Mouse (Mus musculus) v-Abl transformed pro-B cells (cell line): ENCODE measurements around the gene Phldb2.

Experiments used
- in situ Hi-C, 2 experiments: fragments of 400-800 bp; cut with MboI; formaldehyde crosslinking; loops; one replicate each; pipeline ENCODE4 v1.15.1; 2025; ENCODE audit not compliant: unreplicated experiment in 2 of 2

Gene Phldb2

DNA sequence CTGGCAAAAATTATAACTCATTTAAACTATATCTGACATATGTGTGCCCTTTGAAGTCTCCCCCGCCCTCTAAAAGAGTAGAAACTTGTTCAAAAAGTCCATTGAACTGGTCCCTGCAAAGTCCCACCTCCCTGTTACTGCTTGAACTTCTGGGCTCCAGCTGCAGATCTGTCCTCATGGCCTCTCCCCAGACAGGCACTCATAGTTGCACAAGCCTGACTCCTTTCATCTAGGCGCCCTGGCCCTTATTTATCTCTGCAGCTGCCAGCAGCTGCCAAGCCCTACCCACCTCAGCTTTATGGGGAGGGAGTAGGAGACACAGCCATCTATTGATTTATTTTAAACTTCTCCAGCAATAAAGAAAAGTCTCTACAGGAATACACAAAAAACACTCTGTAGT, 143.2 kb downstream of the Phldb2 start:
- in situ Hi-C loops = no loop called here

DNA sequence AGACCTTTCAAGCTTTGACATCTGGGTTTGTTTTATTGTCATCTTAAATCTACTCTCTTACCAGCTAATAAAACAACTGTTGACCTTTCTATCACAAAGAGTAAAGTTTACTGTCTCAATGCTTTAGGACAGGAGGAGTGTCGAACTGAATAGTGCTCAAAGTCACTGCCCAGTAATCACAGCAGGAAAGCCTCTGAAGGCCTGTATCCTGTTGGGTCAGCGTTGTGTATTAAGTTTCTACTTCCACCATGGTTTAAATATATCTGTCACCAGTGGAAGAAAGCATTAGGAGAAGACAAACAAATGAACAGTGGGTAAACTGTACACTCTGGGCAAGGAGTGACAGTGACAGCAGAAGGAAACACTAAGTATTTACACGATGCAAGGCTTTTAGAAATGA, 148.7 kb downstream of the Phldb2 start:
- in situ Hi-C loops = no loop called here

DNA sequence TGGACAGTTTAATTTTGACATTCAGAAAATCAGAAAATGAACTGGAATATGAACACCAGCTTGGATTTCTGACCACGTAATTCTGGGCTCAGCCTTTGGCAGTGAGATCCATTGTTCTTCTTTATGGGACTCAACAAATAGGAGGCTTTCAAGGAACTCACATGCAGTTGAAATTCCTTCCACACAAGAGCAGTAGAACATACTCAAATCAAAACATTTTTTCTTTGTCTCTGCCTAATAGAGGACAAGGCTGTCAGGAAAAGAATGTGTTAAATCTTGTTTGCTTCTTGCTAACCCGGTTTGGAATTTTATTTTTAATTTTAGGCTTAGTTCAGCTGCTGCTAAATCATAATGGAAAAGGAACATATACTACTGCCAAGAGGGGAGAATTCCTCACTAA, 153.0 kb downstream of the Phldb2 start:
- in situ Hi-C loops = no loop called here

DNA sequence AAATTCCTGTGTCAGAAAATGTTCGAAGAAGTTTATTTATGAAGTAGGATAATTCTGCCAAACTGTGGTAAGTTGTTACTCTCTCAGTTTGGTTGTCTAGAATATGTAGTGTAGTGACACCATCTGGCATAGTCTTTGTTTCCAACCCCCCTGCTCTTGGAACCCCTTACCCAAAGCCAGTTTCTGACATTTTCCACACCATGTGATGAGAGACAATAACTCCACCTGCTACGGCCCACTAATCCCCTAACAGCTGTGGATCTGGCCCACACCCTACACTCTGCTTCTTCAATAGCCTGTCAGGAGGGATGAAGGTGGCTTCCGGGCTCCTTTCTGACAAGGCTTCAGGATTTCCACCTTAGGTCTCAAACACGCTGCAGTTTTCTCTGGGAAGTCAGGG, 154.2 kb downstream of the Phldb2 start:
- in situ Hi-C loops = no loop called here

DNA sequence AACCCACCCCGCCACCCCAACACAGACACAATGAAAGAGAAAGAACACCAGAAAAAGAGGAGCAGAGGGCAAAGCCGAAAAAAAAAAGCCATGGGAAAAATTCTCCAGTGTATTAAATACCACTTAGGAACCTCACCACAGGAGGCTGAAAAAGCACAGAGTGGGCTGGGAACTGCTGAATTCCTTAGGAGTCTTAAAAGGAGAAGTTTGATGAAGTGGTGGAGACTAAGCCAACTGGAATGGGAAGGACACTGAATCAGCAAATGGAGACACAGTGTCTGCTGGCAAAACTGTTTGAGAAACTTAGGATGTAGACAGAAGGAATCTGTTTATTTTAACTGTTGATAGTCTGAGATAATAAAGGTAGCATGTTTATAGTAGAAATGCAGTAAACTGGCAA, 154.8 kb downstream of the Phldb2 start:
- in situ Hi-C loops = no loop called here

DNA sequence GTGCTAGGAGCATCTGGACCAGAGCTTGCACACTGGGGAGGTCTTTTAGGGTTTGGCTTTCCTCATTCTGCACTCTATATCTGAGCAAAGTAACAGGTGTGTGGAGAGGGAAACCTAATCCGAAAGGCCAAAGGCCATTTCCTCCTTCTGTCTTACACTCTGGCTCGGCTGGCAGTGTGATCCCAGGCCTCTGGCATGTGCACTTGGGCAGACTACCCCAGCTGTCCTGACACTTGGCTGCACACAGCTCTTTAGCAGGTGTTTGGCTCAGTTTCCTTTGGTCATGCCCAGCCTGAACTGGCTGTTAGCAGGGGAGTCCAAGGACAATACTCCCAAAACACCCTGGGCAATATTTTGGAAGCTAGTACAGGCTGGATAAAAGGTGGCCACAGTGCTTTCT, 156.6 kb downstream of the Phldb2 start:
- in situ Hi-C loops = no loop called here

DNA sequence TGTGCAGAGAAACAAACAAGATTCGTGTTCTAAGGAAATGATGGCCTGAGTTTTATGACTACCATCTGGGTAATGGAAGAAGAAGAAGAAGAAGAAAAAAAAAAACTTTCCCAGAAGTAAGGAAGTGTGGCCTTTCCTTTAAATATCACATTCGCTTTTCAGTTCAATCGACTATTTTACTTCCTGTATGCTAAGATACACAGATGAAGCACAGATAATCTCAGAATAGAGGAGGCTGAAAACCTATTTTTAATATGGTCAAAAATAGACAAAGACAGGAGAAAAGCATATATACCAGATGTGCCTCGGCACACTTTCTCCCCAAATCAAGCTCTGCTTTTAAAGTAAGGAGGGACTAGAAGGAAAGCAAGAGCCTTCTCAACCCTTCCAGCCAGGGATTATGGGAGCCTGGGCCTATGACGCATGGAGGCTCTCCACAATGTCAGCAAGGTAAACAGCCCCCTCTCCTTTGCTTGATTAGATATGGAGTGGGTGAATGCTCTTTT, 158.2 kb downstream of the Phldb2 start:
- in situ Hi-C loops = no loop called here

DNA sequence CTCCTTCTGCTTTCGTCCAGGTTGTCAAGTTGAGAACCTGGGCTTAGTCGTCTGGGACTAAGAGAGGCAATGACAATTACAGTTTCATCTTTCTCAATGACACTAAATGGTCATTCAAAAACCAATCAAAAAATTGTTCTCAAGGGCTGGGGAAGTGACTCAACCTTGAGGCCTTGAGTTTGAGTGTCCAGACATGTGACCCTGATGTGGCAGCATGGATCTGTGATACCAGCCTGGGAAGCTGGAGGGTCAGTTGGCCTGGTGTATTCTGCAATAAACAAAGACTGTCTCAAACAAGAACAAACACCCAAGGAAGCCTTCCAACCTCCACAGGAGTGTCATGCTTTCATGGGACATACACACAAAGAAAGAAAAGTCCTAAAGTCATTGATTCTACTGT, 160.6 kb downstream of the Phldb2 start:
- in situ Hi-C loops = no loop called here

DNA sequence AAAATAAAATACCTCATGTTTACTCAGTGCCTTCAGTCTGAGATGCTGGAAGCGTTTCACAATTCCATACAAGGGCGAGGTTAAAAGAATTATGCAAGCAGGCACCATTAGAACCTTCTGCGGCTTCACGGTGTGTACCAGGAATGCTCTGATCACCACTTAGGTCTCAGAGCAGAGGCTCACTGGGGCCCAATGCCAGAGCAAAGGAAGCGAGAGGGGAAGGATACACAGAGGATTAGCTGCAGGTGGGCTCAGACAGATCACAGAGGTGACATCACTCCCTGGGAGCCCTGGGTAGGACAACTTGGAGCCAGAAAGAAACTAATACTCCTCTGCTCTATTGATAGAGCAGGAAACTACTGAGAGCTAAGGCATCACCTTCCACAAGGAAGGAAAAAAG, 162.1 kb downstream of the Phldb2 start:
- in situ Hi-C loops = no loop called here

DNA sequence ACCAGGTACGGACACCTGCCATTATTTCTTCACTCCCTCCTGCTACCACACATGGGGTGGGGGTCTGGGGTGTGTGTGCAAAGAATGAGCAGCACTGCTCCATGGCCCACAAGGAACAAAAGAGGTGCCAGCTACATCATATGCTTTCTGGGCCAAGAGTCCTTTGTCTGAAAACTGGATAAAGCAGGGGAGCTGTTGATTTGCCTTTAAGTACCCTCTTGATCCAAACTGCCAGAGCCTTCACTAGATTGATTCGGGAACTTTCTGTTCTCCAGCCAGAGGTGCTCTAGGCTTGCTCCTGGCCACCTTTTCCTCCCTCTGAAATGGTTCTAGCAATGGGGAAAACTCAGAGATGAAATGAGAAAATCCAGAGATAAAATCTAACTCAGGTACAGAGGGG, 164.1 kb downstream of the Phldb2 start:
- in situ Hi-C loops = no loop called here

DNA sequence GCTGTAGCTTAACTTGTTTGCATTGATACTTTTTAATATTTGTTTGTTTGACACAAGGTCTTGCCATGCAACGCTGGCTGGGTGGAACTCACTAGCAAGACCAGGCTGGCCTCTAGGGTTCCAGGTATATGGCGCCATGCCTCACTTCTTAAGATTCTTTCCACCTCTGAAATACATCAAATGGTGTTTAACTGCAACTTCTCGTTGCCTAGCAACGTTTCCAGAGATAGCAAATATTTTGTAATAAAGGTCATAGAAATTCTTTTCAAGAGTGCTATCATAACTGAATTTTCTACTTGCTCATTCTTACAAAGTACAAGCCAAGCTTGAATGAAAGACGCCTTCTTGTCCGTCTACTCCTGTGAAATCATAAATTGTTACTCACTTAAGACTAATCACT, 165.7 kb downstream of the Phldb2 start:
- in situ Hi-C loops = no loop called here

DNA sequence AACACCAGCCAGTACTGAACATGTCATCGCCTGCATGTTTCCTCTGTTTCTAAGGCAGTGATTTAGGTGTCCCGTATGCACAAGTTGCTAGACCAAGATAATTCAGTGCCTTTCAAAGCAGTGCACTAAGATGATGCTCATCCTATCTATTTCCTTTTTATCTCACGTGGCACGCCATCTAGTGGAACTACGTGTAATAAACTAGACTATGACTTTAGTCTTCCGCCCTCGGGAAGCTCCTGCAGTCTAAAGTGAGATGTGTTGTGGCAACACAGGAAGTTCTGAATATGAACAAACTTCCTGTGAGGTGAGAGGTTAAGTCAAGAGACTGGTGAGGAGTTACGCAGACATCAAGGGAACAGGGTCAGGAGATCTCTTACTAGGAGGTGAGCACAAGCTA, 166.8 kb downstream of the Phldb2 start:
- in situ Hi-C loops = no loop called here

DNA sequence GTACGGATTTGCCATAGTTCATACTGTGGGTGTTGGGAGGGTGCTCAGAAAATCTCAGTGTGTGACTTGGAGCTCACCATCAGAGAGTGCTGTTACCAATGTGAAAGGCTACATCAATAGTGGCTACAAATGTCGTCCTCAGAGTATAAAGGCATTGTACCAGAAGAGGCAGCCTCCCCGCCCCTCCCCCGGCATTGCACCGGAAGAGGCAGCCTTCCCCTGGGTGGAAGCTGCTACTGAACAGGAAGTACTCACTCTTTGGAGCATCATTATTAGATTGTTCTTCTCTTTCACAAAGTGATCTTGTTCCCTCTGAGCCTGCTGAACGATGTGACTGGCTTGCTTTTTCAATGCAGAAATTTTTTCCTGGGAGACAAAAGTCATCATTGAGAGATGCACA, 173.4 kb downstream of the Phldb2 start:
- in situ Hi-C loops = no loop called here

DNA sequence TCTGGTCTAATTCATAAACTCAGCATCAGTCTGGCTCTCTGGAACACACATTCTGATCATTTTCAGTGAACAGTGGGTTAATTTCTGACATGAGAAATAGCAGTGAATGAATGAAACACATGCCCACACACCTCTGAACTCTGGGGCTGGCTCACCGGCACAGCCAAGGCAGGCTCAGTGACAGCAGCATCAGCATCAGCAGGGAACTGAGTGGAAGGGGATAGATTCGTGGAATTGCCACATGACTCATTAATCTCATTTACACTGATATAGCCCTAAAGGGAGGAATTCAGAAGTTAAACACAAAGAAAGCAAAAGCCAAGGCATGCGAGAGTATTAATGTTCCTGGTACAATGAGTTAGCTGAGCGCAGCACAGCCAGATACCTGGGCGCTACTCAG, 178.6 kb downstream of the Phldb2 start:
- in situ Hi-C loops = loop anchor here in 1 of 2 experiments (25.0 kb wide), 1 partner anchor 187 kb away; the partner anchor contains the start of gene Phldb2

DNA sequence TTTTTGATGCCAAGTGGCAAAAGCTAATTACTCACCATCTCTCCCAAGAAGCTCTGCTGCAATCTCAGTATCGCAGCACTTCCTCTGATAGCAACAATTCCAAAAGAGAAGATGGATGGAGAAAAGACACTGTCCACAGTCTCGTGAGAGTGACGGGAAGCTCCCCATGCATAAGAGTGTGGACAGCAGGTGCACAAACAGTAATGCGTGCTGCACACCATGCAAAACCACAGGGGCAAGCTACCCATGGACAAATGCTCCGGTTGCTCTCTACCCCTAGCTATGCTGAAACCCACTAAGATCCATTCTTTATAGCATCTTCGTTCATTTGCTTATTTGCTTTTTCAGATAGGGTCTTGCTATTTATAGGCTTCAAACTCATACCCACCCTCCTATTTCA, 182.5 kb downstream of the Phldb2 start:
- in situ Hi-C loops = loop anchor here in 1 of 2 experiments (25.0 kb wide), 1 partner anchor 191 kb away; the partner anchor contains the start of gene Phldb2

DNA sequence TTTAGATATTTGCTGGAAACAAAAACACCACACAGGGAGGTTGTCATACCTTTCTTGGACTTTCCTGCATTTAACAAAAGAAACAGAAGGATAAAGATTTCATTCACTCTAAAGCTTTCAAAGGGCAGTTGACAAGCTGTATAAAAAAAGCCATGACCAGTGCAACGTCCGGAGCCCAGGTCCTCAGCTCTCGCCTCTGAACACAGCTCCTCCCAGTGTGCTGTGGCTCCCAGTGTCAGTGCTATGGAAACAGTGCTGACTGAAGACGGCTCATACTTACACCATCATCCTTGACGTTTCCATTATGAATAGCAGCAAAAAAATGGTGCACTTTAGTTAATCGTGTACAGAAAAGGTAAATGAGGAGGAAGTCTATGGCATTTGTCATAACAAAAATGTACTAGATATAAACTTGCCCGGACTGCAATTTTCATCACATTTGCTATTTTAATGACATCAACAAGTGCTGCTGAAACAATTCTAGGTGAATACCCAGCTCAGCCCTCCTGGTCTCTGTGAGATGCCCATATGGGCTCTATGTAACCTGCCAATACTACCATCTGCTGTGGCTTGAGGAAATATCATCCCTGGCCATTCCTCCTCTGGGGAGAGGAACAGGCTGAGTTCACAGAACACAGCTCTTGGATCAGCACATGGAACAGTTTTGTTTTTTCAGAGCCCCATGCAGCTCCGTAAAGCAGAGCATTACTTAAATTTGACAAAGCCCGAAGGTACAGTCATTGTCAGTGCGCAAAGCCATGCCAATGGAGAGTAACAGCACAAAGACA, 185.4 kb downstream of the Phldb2 start:
- in situ Hi-C loops = loop anchor here in 1 of 2 experiments (25.0 kb wide), 1 partner anchor 194 kb away; the partner anchor contains the start of gene Phldb2

DNA sequence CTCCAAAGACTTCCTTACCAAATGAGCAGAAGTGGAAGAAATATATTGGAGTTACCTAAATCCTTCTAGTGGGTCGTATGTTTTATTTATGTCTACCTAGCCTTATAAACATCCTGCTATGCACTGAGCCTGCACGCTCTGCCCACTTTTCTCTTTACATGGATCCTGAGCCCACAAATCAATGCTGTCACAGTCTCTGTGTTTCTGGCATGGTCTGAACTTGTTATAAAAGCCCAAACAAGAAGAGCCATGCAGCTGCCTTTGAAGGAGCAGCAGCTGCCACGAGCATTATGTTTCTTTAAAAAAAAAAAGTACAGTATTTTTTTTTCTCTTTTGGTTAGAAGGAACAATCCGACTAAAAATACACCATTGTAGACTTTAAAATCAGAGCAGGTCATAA, 186.0 kb downstream of the Phldb2 start:
- in situ Hi-C loops = loop anchor here in 1 of 2 experiments (25.0 kb wide), 1 partner anchor 195 kb away; the partner anchor contains the start of gene Phldb2

DNA sequence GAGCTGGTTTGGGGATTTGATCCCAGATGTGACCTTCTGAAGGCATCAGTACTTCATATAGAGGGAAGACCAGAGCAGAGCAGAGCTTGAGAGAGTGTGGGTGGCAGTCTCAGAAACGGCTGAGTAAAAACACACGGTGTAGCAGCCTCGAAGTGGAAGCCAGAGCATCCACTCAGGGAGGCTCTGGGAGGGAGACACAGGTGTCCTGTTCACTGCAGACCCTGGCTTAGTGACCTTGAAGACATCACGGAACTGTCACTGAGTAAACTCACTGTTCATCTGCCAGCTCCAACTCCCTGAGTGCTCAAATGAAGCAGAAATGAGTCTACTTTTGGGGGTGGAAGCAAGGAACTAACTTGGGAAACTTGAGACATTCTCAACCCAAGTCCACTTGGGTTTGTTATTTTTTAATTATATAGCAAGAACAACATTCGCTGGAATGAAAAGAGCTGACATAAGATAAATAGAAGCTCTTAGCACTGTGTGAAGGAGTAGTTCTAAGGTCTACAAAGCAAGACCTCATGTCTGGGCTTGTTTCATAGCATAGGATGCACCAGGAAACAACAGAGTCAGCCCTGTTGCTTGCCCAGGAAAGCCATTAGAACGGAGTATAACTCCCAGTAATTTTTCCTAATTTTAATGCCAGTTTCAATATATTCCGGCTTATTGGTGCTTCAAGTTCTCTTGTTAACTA, 187.4 kb downstream of the Phldb2 start:
- in situ Hi-C loops = loop anchor here in 1 of 2 experiments (25.0 kb wide), 1 partner anchor 196 kb away; the partner anchor contains the start of gene Phldb2

DNA sequence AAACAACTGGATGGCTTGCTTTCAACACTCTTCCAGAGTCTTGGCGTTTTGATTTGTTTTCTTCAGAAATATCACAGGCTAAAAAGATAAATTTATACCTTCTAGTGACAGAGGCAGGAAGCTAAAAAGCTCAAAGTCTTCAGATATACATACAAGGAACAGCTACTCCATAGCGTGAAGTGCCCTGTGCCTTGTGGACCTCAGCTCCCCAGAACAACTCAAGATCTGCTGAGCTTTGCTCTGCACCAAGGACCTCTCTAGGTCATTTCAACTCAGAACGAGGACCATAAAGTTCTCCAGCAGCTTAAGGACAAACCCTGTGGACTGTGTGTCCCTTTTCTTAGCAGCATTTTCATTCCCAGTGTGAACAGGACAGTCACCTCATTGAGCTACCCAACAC, 188.3 kb downstream of the Phldb2 start:
- in situ Hi-C loops = loop anchor here in 1 of 2 experiments (25.0 kb wide), 1 partner anchor 197 kb away; the partner anchor contains the start of gene Phldb2

DNA sequence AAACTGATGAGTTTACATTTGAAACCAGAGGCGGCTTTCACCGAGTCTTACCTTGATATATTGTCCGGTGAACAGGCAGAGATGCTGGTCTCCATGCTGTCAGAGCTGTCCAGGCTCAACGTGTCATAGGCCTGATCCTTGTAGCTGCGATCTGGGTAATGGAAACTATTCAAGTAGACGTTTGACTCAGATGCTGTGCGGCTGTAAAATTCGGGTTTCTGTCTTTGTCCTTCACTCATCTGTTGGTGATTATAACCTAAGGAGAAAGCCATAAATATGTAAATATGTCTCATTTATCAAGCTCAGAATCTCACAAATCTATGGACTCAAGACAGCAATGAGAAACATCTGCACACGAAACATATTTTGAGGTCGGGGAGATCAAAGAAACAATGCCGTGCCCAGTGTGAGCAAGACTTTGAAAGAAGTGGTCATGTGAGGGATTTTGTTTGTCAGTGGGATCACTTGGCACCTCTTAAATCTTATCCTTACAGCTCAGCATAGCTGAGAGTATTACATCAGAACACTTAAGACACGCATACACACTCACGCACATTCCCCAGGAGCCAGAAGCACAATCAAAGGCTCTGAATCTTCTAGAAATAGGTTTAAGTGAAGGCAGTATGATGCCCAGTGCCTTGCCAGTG, 190.4 kb downstream of the Phldb2 start:
- in situ Hi-C loops = loop anchor here in 1 of 2 experiments (25.0 kb wide), 1 partner anchor 199 kb away; the partner anchor contains the start of gene Phldb2

DNA sequence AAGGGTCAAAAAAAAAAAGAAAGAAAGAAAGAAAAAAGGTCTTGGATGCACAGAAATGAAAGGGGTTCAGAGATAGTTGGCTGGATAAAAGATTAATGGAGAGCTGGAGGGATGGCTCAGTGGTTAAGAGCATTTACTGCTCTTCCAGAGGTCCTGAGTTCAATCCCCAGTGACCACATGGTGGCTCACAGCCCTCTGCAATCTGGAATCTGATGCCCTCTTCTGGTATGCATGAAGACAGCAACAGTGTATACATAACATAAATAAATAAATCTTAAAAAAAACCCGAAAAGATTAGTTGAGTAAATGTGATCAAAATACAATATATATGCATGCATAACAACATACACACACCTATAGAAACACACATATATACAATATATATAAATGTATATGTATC, 192.0 kb downstream of the Phldb2 start:
- in situ Hi-C loops = loop anchor here in 1 of 2 experiments (25.0 kb wide), 1 partner anchor 201 kb away; the partner anchor contains the start of gene Phldb2
